ENCODE assay signal across 24 mouse cellular contexts in the genomic region with DNA sequence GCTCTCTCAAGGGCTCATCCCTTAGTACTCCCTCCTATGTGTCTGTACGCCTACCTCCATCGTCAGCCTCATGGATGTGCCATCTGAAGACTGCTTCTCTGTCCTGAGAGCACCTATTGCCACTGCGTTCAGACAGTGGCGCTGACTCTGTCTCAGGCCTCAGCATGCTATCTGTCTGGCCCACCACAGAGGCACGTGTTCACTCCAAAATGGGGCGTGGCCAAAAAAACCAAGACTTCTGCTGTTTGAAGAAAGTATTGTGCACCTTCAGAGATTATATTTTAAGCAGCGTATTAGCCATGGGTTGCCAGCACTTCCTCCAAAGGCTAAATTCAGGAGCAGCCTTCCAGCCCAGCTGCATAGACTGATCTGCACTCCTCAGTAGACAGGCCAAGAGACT. TPM values are rescaled to one million over a fixed set of nuclear protein-coding genes. Genes with fewer than 3 reads are reported as not detected.
DNase-seq lines count a peak whose midpoint lies in the region; ATAC-seq and TF ChIP-seq lines count a peak whose summit lies in the region.
"Had no signal": no experiment of that assay in that cellular context is flagged by ENCODE, and none has a peak within 500 bp of the region (broad histone marks: within the 10 kb centered on the region; RNA-seq: fewer than 3 reads in every experiment).

No protein-coding gene starts in this region.

- no peak for TF ChIP-seq POLR2A in MEL (IDR thresholded peaks at IDR 0.05; ENCODE audit: control insufficient read depth in 1 of 2, insufficient read depth in 1 of 2, low read depth in 1 of 2, low read length in 2 of 2, poor library complexity in 1 of 2)
- no peak for TF ChIP-seq POLR2A in olfactory bulb, adult 2 months (IDR thresholded peaks at IDR 0.05; ENCODE audit: insufficient read depth, low read depth, low read length)

- WGBS in lung, embryonic 14.5 days, result 74% methylated on average over 7 of the region's 7 CpGs
- 74% methylated on average over 7 of the region's 7 CpGs for WGBS in olfactory bulb, adult 2 months

- ATAC-seq in lung, embryonic 14.5 days (ENCODE audit: insufficient read depth), result peak; percentile 38; the same call in 1 of the 2 replicates
- no peak for ATAC-seq in frontal cortex, adult (ENCODE audit: low TSS enrichment)
- ATAC-seq: forebrain, embryonic 14.5 days; forebrain, embryonic 16.5 days had no signal

- no peak overlapping the region for H3K27ac ChIP-seq in lung, embryonic 14.5 days (ENCODE audit: low read depth)
- H3K27ac ChIP-seq in MEL (ENCODE audit: control insufficient read depth, low read depth, low read length), result no peak overlapping the region
- H3K27ac ChIP-seq in olfactory bulb, adult 2 months (ENCODE audit: insufficient read depth, low read depth, low read length), result peak overlapping the region; percentile 29
- H3K27ac ChIP-seq: embryonic facial prominence, embryonic 13.5 days; embryonic facial prominence, embryonic 15.5 days; forebrain, embryonic 10.5 days; forebrain, embryonic 12.5 days had no signal

- H3K4me2 ChIP-seq in lung, embryonic 14.5 days, result no peak overlapping the region
- H3K4me2 ChIP-seq: embryonic facial prominence, embryonic 13.5 days; embryonic facial prominence, embryonic 15.5 days; forebrain, embryonic 12.5 days had no signal

- no peak overlapping the region for H3K9ac ChIP-seq in lung, embryonic 14.5 days
- H3K9ac ChIP-seq in MEL (ENCODE audit: control insufficient read depth, low read depth, low read length, poor library complexity, severe bottlenecking), result no peak overlapping the region
- H3K9ac ChIP-seq: embryonic facial prominence, embryonic 13.5 days; embryonic facial prominence, embryonic 15.5 days; forebrain, embryonic 12.5 days had no signal

- no peak for TF ChIP-seq CTCF in lung, embryonic 14.5 days (IDR thresholded peaks at IDR 0.05; ENCODE audit: low read depth)
- no peak for TF ChIP-seq CTCF in MEL (IDR thresholded peaks at IDR 0.05 in 2 of 3, conservative IDR thresholded peaks at IDR 0.05 in 1 of 3; ENCODE audit: control insufficient read depth in 1 of 3, insufficient read depth in 1 of 3, low read depth in 2 of 3, low read length in 3 of 3, poor library complexity in 1 of 3, severe bottlenecking in 1 of 3)
- TF ChIP-seq CTCF in olfactory bulb, adult 2 months (IDR thresholded peaks at IDR 0.05; ENCODE audit: insufficient read depth, low read depth, low read length), result no peak

- DNase-seq in lung, embryonic 14.5 days, result no peak
- no peak for DNase-seq in lung, postnatal 10 days
- peak; percentile 61 for DNase-seq in MEL (ENCODE audit: low read depth, low spot score)
- no peak for DNase-seq in spleen, postnatal 10 days (ENCODE audit: low spot score in 2 of 2)
- DNase-seq: adrenal gland, adult 2 months; adrenal gland, postnatal 10 days; adrenal gland, postnatal 25 days; B cell, adult 2 months; cerebellum, adult 11 months; cerebellum, adult 18-20 months; cerebellum, adult 8-10 months; cerebellum, postnatal 10 days; cerebellum, postnatal 25 days; embryo, embryonic 11 days had no signal

- no peaks in the 10 kb centered on the region for H3K79me2 ChIP-seq in MEL (ENCODE audit: control insufficient read depth, insufficient read depth, low read length, poor library complexity)

- TF ChIP-seq RAD21 in MEL (IDR thresholded peaks at IDR 0.05; ENCODE audit: low read depth, low read length), result no peak

- no peaks in the 10 kb centered on the region for H3K36me3 ChIP-seq in lung, embryonic 14.5 days (ENCODE audit: insufficient read depth)
- no peaks in the 10 kb centered on the region for H3K36me3 ChIP-seq in MEL (ENCODE audit: control insufficient read depth in 1 of 2, insufficient read depth in 2 of 2, low read length in 2 of 2)
- H3K36me3 ChIP-seq: embryonic facial prominence, embryonic 13.5 days; embryonic facial prominence, embryonic 15.5 days; forebrain, embryonic 10.5 days; forebrain, embryonic 12.5 days; G1E had no signal

- H3K4me1 ChIP-seq in lung, embryonic 14.5 days (ENCODE audit: insufficient read depth), result no peaks in the 10 kb centered on the region
- H3K4me1 ChIP-seq in MEL (ENCODE audit: control insufficient read depth in 1 of 2, insufficient read depth in 2 of 2, low read length in 2 of 2), result no peaks in the 10 kb centered on the region
- H3K4me1 ChIP-seq in olfactory bulb, adult 2 months (ENCODE audit: control insufficient read depth, insufficient read depth, low read length), result peaks cover 23% of the 10 kb centered on the region

- no peak overlapping the region for H3K4me3 ChIP-seq in lung, embryonic 14.5 days (ENCODE audit: low read depth, low read length)
- no peak overlapping the region for H3K4me3 ChIP-seq in MEL (ENCODE audit: control insufficient read depth in 1 of 2, insufficient read depth in 1 of 2, low read depth in 2 of 2, low read length in 2 of 2)
- no peak overlapping the region for H3K4me3 ChIP-seq in olfactory bulb, adult 2 months (ENCODE audit: insufficient read depth, low read depth, low read length)
- H3K4me3 ChIP-seq: embryonic facial prominence, embryonic 13.5 days; embryonic facial prominence, embryonic 15.5 days; erythroblast, embryonic 14.5 days; forebrain, embryonic 10.5 days; forebrain, embryonic 12.5 days had no signal

- no peaks in the 10 kb centered on the region for H3K27me3 ChIP-seq in lung, embryonic 14.5 days (ENCODE audit: insufficient read depth, low read length)
- no peaks in the 10 kb centered on the region for H3K27me3 ChIP-seq in MEL (ENCODE audit: control insufficient read depth in 1 of 2, insufficient read depth in 2 of 2, low read length in 2 of 2)
- H3K27me3 ChIP-seq: embryonic facial prominence, embryonic 13.5 days; embryonic facial prominence, embryonic 15.5 days; forebrain, embryonic 12.5 days had no signal

- no peaks in the 10 kb centered on the region for H3K9me3 ChIP-seq in lung, embryonic 14.5 days (ENCODE audit: low read depth, low read length)
- no peaks in the 10 kb centered on the region for H3K9me3 ChIP-seq in MEL (replicated peaks; ENCODE audit: insufficient read depth, low read length)
- H3K9me3 ChIP-seq: embryonic facial prominence, embryonic 13.5 days; embryonic facial prominence, embryonic 15.5 days; forebrain, embryonic 10.5 days; forebrain, embryonic 12.5 days; G1E had no signal

- TF ChIP-seq EP300 in MEL (IDR thresholded peaks at IDR 0.05; ENCODE audit: low read depth in 1 of 2, low read length in 2 of 2), result no peak

TF ChIP-seq in MEL, 35 proteins besides CTCF, POLR2A, EP300 and RAD21:
- TF ChIP-seq BHLHE40 (IDR thresholded peaks at IDR 0.05; ENCODE audit: borderline replicate concordance, low read depth, low read length) (peak; percentile 89), USF1 (IDR thresholded peaks at IDR 0.05; ENCODE audit: low read depth, low read length) (peak; percentile 74), MAX (IDR thresholded peaks at IDR 0.05; ENCODE audit: low read length) (peak; percentile 88), ZC3H11A (IDR thresholded peaks at IDR 0.05; ENCODE audit: low read depth, low read length) (no peak), MYC (IDR thresholded peaks at IDR 0.05; ENCODE audit: low read depth, low read length) (peak; percentile 56; the same call in 1 of the 2 replicates)

RNA-seq across cellular contexts. Expression of a gene that starts 27.0 kb away (rescaled TPM):
- polyA plus RNA-seq in lung, embryonic 14.5 days (2014; fragmentation: Nextera tagmentation; extraction: Ambion mirVana), result 0.58 and 1.0 TPM in 2 replicates
- not detected in 2 replicates for total RNA-seq in MEL (2012; rRNA removed)
- not detected for polyA plus RNA-seq in MEL (2012; ENCODE audit: insufficient read depth in 1 of 2, insufficient read length in 2 of 2, low read depth in 1 of 2, low replicate concordance in 2 of 2, missing spikeins in 1 of 2)
- polyA plus RNA-seq in olfactory bulb, adult 2 months (2012; ENCODE audit: insufficient read depth, insufficient read length, low replicate concordance, missing spikeins), result 369 and 482 TPM in 2 replicates
- polyA plus RNA-seq: erythroblast, embryonic 14.5 days; G1E had no signal

Comparison
In these comparisons a context has a peak if more than half of its experiments do, and no peak if none do; other contexts are left out.
1. RNA of a gene that starts 27.0 kb away (polyA plus RNA-seq): 369 to 482 TPM in olfactory bulb, adult 2 months; 0.58 to 1.0 TPM in lung, embryonic 14.5 days and not detected in MEL; every median in the first group is over 100 times any median in the second.